Mouse (Mus musculus): Measurements from ENCODE around the gene H2-T22.

DNA sequence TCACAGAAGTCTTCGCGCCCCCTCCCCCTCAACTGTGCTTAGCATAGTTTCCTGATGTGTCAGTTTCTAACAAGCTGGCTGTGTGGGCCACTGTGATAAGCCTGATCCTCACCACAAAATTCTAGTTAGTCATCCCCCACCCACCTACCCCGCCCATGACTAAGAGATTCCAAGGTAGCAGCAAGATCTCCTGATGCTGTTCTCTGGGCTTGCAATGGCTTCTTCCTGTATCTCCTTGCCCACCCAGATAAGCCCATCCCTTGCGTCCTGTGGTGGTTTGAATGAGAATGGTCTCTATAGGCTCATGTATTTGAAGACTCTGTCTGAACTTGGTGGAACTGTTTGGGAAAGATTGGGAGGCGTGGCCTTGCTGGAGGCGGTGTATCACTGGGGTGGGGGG, 40.6 kb downstream of the H2-T22 start:
- no peak for TF ChIP-seq CTCF (IDR thresholded peaks at IDR 0.05; ENCODE audit: low read depth)
- TF ChIP-seq EP300 (IDR thresholded peaks at IDR 0.05; ENCODE audit: low read depth), result peak; percentile 86

Measured in liver, embryonic 14.5 days (tissue).